Mouse (Mus musculus): ENCODE measurements around the gene Olfr433. TPM values are rescaled to one million over a fixed set of nuclear protein-coding genes. Genes with fewer than 3 reads are reported as not detected.

Olfr433 gene
- total and polyA plus RNA-seq, 3 experiments = 0.12 TPM; not detected in 2

DNA sequence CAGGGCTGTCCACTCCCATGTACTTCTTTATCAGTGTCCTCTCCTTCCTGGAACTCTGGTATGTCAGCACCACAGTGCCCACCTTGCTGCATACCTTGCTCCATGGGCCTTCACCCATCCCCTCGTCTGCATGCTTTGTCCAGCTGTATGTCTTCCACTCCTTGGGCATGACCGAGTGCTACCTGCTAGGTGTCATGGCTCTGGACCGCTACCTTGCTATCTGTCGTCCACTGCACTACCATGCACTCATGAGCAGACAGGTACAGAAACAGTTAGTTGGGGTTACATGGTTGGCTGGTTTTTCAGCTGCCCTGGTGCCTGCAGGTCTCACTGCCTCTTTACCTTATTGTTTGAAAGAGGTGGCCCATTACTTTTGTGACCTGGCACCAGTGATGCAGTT lies 10.0 kb downstream of the Olfr433 start:
- H3K9ac ChIP-seq (ENCODE audit: low read depth, low read length) = no peak overlapping the region
- peaks cover 1% of the 10 kb centered on the region for H3K4me1 ChIP-seq (ENCODE audit: control insufficient read depth, insufficient read depth, low read length)
- H3K27ac ChIP-seq = no peak overlapping the region
- H3K4me3 ChIP-seq = no peak overlapping the region
- no peak for DNase-seq
- no peaks in the 10 kb centered on the region for H3K36me3 ChIP-seq (ENCODE audit: control insufficient read depth, insufficient read depth, low read length)
- H3K79me2 ChIP-seq (replicated peaks; ENCODE audit: control insufficient read depth, insufficient read depth, low read length) = no peaks in the 10 kb centered on the region
- WGBS = 84% methylated on average over 4 of the region's 4 CpGs
- TF ChIP-seq EP300 (IDR thresholded peaks at IDR 0.05; ENCODE audit: insufficient read depth, low read depth, low read length) = no peak
- TF ChIP-seq POLR2A (IDR thresholded peaks at IDR 0.05; ENCODE audit: insufficient read depth, low read depth, low read length) = no peak
- TF ChIP-seq CTCF (IDR thresholded peaks at IDR 0.05) = no peak
- intact Hi-C loops (cut with DNase I) = no loop called here
- H3K27me3 ChIP-seq (ENCODE audit: control insufficient read depth, insufficient read depth, low read length) = no peaks in the 10 kb centered on the region

DNA sequence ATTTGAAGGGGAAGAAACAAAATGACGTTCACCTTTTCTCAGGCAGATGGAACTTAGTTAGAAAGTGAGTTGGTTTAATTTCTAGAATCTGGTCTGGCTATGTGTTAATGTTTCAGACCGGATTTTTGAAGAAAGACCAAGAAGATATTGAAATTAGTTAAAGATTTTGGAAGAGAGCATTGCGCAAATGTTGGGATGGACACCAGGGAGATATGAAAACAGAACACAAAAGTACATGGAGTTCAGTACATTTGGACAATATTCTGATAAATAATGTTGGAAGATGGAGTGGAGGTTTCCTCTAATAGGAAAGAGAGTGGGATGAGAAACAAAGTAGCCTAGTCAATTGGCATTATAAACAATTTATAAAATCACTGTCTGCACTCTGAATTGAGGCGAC lies 11.0 kb downstream of the Olfr433 start:
- no peaks in the 10 kb centered on the region for H3K79me2 ChIP-seq (replicated peaks; ENCODE audit: control insufficient read depth, insufficient read depth, low read length)
- WGBS = 72% methylated on average over 4 of the region's 4 CpGs
- DNase-seq = no peak
- no peaks in the 10 kb centered on the region for H3K27me3 ChIP-seq (ENCODE audit: control insufficient read depth, insufficient read depth, low read length)
- intact Hi-C loops (cut with DNase I) = no loop called here
- H3K9ac ChIP-seq (ENCODE audit: low read depth, low read length) = no peak overlapping the region
- H3K27ac ChIP-seq = no peak overlapping the region
- peaks cover 1% of the 10 kb centered on the region for H3K4me1 ChIP-seq (ENCODE audit: control insufficient read depth, insufficient read depth, low read length)
- no peak overlapping the region for H3K4me3 ChIP-seq
- TF ChIP-seq EP300 (IDR thresholded peaks at IDR 0.05; ENCODE audit: insufficient read depth, low read depth, low read length) (no peak), POLR2A (IDR thresholded peaks at IDR 0.05; ENCODE audit: insufficient read depth, low read depth, low read length) (no peak), CTCF (IDR thresholded peaks at IDR 0.05) (no peak)
- H3K36me3 ChIP-seq (ENCODE audit: control insufficient read depth, insufficient read depth, low read length) = no peaks in the 10 kb centered on the region

DNA sequence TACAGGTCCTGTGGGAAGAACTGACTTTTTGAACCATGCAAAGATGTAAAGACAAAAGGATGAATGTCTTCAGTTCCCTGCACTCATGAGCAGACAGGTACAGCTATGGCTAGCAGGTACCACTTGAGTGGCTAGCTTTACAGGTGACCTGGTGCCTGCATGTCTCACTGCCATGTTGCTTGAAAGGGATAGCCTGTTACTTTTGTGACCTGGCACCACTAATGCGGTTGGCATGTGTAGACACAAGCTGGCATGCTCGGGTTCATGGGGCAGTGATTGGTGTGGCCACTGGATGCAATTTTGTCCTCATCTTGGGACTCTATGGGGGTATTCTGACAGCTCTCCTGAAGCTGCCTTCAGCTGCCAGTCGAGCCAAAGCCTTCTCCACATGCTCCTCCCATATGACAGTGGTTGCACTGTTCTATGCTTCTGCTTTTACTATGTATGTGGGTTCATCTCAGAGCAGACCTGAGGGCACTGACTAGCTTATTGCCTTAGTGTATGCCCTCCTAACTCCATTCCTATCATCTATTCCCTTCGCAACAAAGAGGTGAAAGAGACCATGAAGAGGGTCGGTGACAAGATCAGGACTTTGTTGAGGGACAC lies 11.5 kb downstream of the Olfr433 start:
- peaks cover 1% of the 10 kb centered on the region for H3K4me1 ChIP-seq (ENCODE audit: control insufficient read depth, insufficient read depth, low read length)
- no peak for TF ChIP-seq CTCF (IDR thresholded peaks at IDR 0.05)
- TF ChIP-seq EP300 (IDR thresholded peaks at IDR 0.05; ENCODE audit: insufficient read depth, low read depth, low read length) = no peak
- no peak for TF ChIP-seq POLR2A (IDR thresholded peaks at IDR 0.05; ENCODE audit: insufficient read depth, low read depth, low read length)
- no peak overlapping the region for H3K9ac ChIP-seq (ENCODE audit: low read depth, low read length)
- no peak overlapping the region for H3K27ac ChIP-seq
- intact Hi-C loops (cut with DNase I) = no loop called here
- WGBS = 79% methylated on average over 5 of the region's 5 CpGs
- no peaks in the 10 kb centered on the region for H3K79me2 ChIP-seq (replicated peaks; ENCODE audit: control insufficient read depth, insufficient read depth, low read length)
- no peak overlapping the region for H3K4me3 ChIP-seq
- no peaks in the 10 kb centered on the region for H3K36me3 ChIP-seq (ENCODE audit: control insufficient read depth, insufficient read depth, low read length)
- no peaks in the 10 kb centered on the region for H3K27me3 ChIP-seq (ENCODE audit: control insufficient read depth, insufficient read depth, low read length)
- DNase-seq = peak in 1 of 2 experiments; percentile 19

DNA sequence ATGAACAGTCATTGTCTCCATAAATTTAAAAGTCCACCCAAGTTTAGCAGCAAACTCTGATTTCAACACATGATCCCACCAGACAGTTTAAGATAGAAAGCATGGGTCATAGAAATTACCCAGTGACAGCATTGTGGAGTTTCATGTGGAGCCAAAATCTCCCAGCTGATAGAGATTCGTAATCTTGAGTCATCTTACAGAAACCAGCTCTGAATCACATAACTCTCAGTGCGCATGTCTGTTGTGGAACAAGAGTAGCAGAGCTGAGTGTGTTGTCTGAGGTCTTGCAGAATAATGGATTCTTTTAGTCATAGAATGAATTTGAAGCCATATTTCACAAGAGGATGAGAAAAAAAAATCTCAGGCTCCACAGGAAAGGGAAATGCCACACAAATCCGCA lies 12.5 kb downstream of the Olfr433 start:
- no peak for DNase-seq
- TF ChIP-seq EP300 (IDR thresholded peaks at IDR 0.05; ENCODE audit: insufficient read depth, low read depth, low read length) (no peak), POLR2A (IDR thresholded peaks at IDR 0.05; ENCODE audit: insufficient read depth, low read depth, low read length) (no peak), CTCF (IDR thresholded peaks at IDR 0.05) (no peak)
- Histone ChIP-seq H3K4me1 (ENCODE audit: control insufficient read depth, insufficient read depth, low read length) (peaks cover 1% of the 10 kb centered on the region), H3K27ac (no peak overlapping the region), H3K36me3 (ENCODE audit: control insufficient read depth, insufficient read depth, low read length) (no peaks in the 10 kb centered on the region), H3K4me3 (no peak overlapping the region), H3K79me2 (replicated peaks; ENCODE audit: control insufficient read depth, insufficient read depth, low read length) (no peaks in the 10 kb centered on the region), H3K27me3 (ENCODE audit: control insufficient read depth, insufficient read depth, low read length) (no peaks in the 10 kb centered on the region), H3K9ac (ENCODE audit: low read depth, low read length) (no peak overlapping the region)
- intact Hi-C loops (cut with DNase I) = no loop called here
- WGBS = 47% methylated on average over 3 of the region's 3 CpGs

DNA sequence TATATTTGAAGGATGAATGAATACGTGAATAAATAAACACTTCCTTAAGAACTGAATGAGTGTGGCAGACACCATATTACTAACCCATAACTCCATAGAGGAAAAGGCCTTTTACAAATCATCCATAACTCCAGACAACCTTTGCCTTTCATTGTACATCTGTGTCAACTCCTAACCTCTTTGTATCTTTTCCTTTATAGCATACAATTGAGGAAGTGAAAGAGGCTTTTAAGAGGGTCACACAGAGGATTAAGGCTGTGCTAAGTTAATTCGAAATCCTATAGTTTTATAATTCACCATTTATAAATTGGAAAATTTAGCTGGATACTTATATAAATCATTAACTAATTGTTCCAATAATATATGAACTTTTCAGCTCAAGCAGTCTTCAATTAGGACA lies 14.7 kb downstream of the Olfr433 start:
- Histone ChIP-seq H3K4me3 (no peak overlapping the region), H3K27me3 (ENCODE audit: control insufficient read depth, insufficient read depth, low read length) (no peaks in the 10 kb centered on the region), H3K27ac (no peak overlapping the region), H3K36me3 (ENCODE audit: control insufficient read depth, insufficient read depth, low read length) (no peaks in the 10 kb centered on the region), H3K4me1 (ENCODE audit: control insufficient read depth, insufficient read depth, low read length) (peaks cover 1% of the 10 kb centered on the region), H3K79me2 (replicated peaks; ENCODE audit: control insufficient read depth, insufficient read depth, low read length) (no peaks in the 10 kb centered on the region), H3K9ac (ENCODE audit: low read depth, low read length) (no peak overlapping the region)
- no peak for DNase-seq
- TF ChIP-seq POLR2A (IDR thresholded peaks at IDR 0.05; ENCODE audit: insufficient read depth, low read depth, low read length) = no peak
- TF ChIP-seq CTCF (IDR thresholded peaks at IDR 0.05) = no peak
- no peak for TF ChIP-seq EP300 (IDR thresholded peaks at IDR 0.05; ENCODE audit: insufficient read depth, low read depth, low read length)
- intact Hi-C loops (cut with DNase I) = no loop called here
- WGBS = 71% methylated on average over 2 of the region's 2 CpGs

DNA sequence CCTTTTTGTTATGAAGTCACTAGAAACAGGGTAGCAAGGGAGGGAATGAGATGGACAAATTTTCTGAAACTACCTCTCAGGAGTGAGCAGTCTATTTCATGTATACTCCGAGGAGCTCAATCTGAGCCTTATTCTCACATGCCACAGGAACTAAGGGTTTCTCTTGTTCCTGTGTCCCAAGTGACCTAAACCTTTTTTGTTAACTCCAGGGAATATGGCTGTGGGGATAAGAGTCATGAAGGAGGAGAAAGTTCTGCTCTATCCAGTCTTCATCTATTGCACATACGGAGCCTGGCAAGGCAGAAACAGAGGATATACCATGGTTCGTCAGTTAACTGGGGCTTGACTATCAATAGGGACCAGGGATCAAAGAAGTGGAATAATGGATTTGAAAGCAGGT lies 25.8 kb downstream of the Olfr433 start, which contains the start of gene Olfr430:
TSS of gene Olfr430 (plus strand) at position 301 of the 400 bp plus-strand sequence.
- Histone ChIP-seq H3K27me3 (ENCODE audit: control insufficient read depth, insufficient read depth, low read length) (no peaks in the 10 kb centered on the region), H3K36me3 (ENCODE audit: control insufficient read depth, insufficient read depth, low read length) (no peaks in the 10 kb centered on the region), H3K4me1 (ENCODE audit: control insufficient read depth, insufficient read depth, low read length) (no peaks in the 10 kb centered on the region), H3K4me3 (no peak within 1 kb of the TSS), H3K79me2 (replicated peaks; ENCODE audit: control insufficient read depth, insufficient read depth, low read length) (no peaks in the 10 kb centered on the region), H3K9ac (ENCODE audit: low read depth, low read length) (no peak within 1 kb of the TSS), H3K27ac (no peak within 1 kb of the TSS)
- TF ChIP-seq POLR2A (IDR thresholded peaks at IDR 0.05; ENCODE audit: insufficient read depth, low read depth, low read length) (no peak), CTCF (IDR thresholded peaks at IDR 0.05) (no peak), EP300 (IDR thresholded peaks at IDR 0.05; ENCODE audit: insufficient read depth, low read depth, low read length) (no peak)
- WGBS = 90% methylated on average over 3 of the region's 3 CpGs
- intact Hi-C loops (cut with DNase I) = no loop called here
- no peak for DNase-seq
